Mouse (Mus musculus) midbrain, embryonic 12.5 days (tissue): Measurements from ENCODE around the gene Ceacam16. TPM values are rescaled to one million over a fixed set of nuclear protein-coding genes. Genes with fewer than 3 reads are reported as not detected.

Experiments
- ATAC-seq: fragments of 200-750 bp; cut with Nextera tagmentation; 2 replicates; pipeline ENCODE4 v1.8.0; 2017; ENCODE audit warnings: low read depth, moderate TSS enrichment, moderate library complexity; ENCODE audit not compliant: low FRiP score
- H3K27ac ChIP-seq: fragments of 300-500 bp; sonication (generic); replicated peaks from 2 replicates; pipeline ENCODE4 v1.5.1; 2016; ENCODE audit warnings: mild to moderate bottlenecking
- H3K27me3 ChIP-seq: fragments of 300-500 bp; sonication (generic); 2 replicates; pipeline ENCODE4 v1.6.1; 2016; ENCODE audit warnings: mild to moderate bottlenecking
- H3K36me3 ChIP-seq: fragments of 300-500 bp; sonication (generic); 2 replicates; pipeline ENCODE4 v1.6.1; 2016
- H3K4me1 ChIP-seq: fragments of 300-500 bp; sonication (generic); 2 replicates; pipeline ENCODE4 v1.6.1; 2016
- H3K4me2 ChIP-seq: fragments of 300-500 bp; sonication (generic); replicated peaks from 2 replicates; pipeline ENCODE4 v1.6.1; 2016; ENCODE audit warnings: mild to moderate bottlenecking, moderate library complexity
- H3K4me3 ChIP-seq: fragments of 300-500 bp; sonication (generic); 2 replicates; pipeline ENCODE4 v1.5.1; 2016; ENCODE audit warnings: mild to moderate bottlenecking
- H3K9ac ChIP-seq: fragments of 300-500 bp; sonication (generic); replicated peaks from 2 replicates; pipeline ENCODE4 v1.6.1; 2016; ENCODE audit warnings: mild to moderate bottlenecking, moderate library complexity
- H3K9me3 ChIP-seq: fragments of 300-500 bp; sonication (generic); 2 replicates; pipeline ENCODE4 v1.6.1; 2016; ENCODE audit warnings: mild to moderate bottlenecking
- WGBS: fragments of 180-500 bp; shearing (Covaris S2); methylation state at CpG from one replicate; pipeline ENCODE4 v1.1.7; 2016; 5-methylcytosine and 5-hydroxymethylcytosine counted together
- polyA plus RNA-seq: library from polyadenylated mRNA; unstranded; fragments of >200 nt; fragmentation: Nextera tagmentation; extraction: Ambion mirVana; gene quantifications from 2 replicates; pipeline ENCODE4 v1.2.1, GENCODE M21; 2016

Gene Ceacam16
- polyA plus RNA-seq, 1 experiment from 2014 or later = 0.17 TPM

GRCm38 (mm10) chr7:19840936-19841335 is 20.2 kb downstream of the Ceacam16 start:
- Histone ChIP-seq H3K27ac (no peak overlapping the region), H3K4me2 (no peak overlapping the region), H3K9ac (no peak overlapping the region), H3K36me3 (no peaks in the 10 kb centered on the region), H3K27me3 (peaks cover 29% of the 10 kb centered on the region), H3K4me3 (no peak overlapping the region), H3K4me1 (no peaks in the 10 kb centered on the region), H3K9me3 (no peaks in the 10 kb centered on the region)
- 73% methylated on average over 3 of the region's 3 CpGs for WGBS
- ATAC-seq = no peak

GRCm38 (mm10) chr7:19840371-19840770 is 20.7 kb downstream of the Ceacam16 start:
- ATAC-seq = no peak
- WGBS = 72% methylated on average over 4 of the region's 4 CpGs
- Histone ChIP-seq H3K9me3 (no peaks in the 10 kb centered on the region), H3K27me3 (peaks cover 24% of the 10 kb centered on the region), H3K27ac (no peak overlapping the region), H3K4me1 (no peaks in the 10 kb centered on the region), H3K4me2 (no peak overlapping the region), H3K9ac (no peak overlapping the region), H3K36me3 (no peaks in the 10 kb centered on the region), H3K4me3 (no peak overlapping the region)

- Histone ChIP-seq H3K4me2 (no peak overlapping the region), H3K27me3 (no peaks in the 10 kb centered on the region), H3K4me1 (no peaks in the 10 kb centered on the region), H3K4me3 (no peak overlapping the region), H3K36me3 (no peaks in the 10 kb centered on the region), H3K9ac (no peak overlapping the region), H3K9me3 (no peaks in the 10 kb centered on the region), H3K27ac (no peak overlapping the region)
- 66% methylated on average over 3 of the region's 3 CpGs for WGBS
- ATAC-seq = no peak
These were observed 24.3 kb downstream of the Ceacam16 start for GRCm38 (mm10) chr7:19836843-19837242.

GRCm38 (mm10) chr7:19834055-19834454 is 27.0 kb downstream of the Ceacam16 start:
- no peak overlapping the region for H3K4me3 ChIP-seq
- no peak for ATAC-seq
- 66% methylated on average over 3 of the region's 3 CpGs for WGBS

GRCm38 (mm10) chr7:19831837-19832236 is 29.3 kb downstream of the Ceacam16 start:
- Histone ChIP-seq H3K27ac (no peak overlapping the region), H3K4me3 (no peak overlapping the region), H3K9ac (no peak overlapping the region), H3K36me3 (no peaks in the 10 kb centered on the region), H3K4me1 (0 out of 2 replicates have a peak, but pooled peaks cover 3% of the 10 kb centered on the region), H3K4me2 (no peak overlapping the region), H3K9me3 (no peaks in the 10 kb centered on the region), H3K27me3 (peaks cover 9% of the 10 kb centered on the region; the same call in 1 of the 2 replicates)
- ATAC-seq = no peak; the same call in 1 of the 2 replicates
- 55% methylated on average over 9 of the region's 9 CpGs for WGBS

More at GRCm38 (mm10) chr7:19834055-19834454, 27.0 kb downstream of the Ceacam16 start:
- Histone ChIP-seq H3K9ac (no peak overlapping the region), H3K4me1 (0 out of 2 replicates have a peak, but pooled peaks cover 3% of the 10 kb centered on the region), H3K4me2 (no peak overlapping the region), H3K9me3 (no peaks in the 10 kb centered on the region), H3K36me3 (no peaks in the 10 kb centered on the region), H3K27me3 (peaks cover 9% of the 10 kb centered on the region; the same call in 1 of the 2 replicates), H3K27ac (no peak overlapping the region)

- H3K27ac ChIP-seq = no peak overlapping the region
- no peaks in the 10 kb centered on the region for H3K9me3 ChIP-seq
- H3K4me1 ChIP-seq = 0 out of 2 replicates have a peak, but pooled peaks cover 3% of the 10 kb centered on the region
- no peak for ATAC-seq
- H3K9ac ChIP-seq = no peak overlapping the region
- H3K4me3 ChIP-seq = no peak overlapping the region
- no peak overlapping the region for H3K4me2 ChIP-seq
- 29% methylated on average over 13 of the region's 13 CpGs for WGBS
- H3K27me3 ChIP-seq = peaks cover 9% of the 10 kb centered on the region; the same call in 1 of the 2 replicates
- H3K36me3 ChIP-seq = no peaks in the 10 kb centered on the region
These were observed 30.4 kb downstream of the Ceacam16 start for GRCm38 (mm10) chr7:19830682-19831156.

GRCm38 (mm10) chr7:19829694-19830093 is 31.4 kb downstream of the Ceacam16 start:
- H3K9me3 ChIP-seq = no peaks in the 10 kb centered on the region
- no peak overlapping the region for H3K4me3 ChIP-seq
- no peaks in the 10 kb centered on the region for H3K36me3 ChIP-seq
- no peak overlapping the region for H3K9ac ChIP-seq
- no peak for ATAC-seq
- 0 out of 2 replicates have a peak, but pooled peaks cover 3% of the 10 kb centered on the region for H3K4me1 ChIP-seq
- H3K4me2 ChIP-seq = no peak overlapping the region
- peaks cover 9% of the 10 kb centered on the region; the same call in 1 of the 2 replicates for H3K27me3 ChIP-seq
- 89% methylated on average over 3 of the region's 3 CpGs for WGBS
- H3K27ac ChIP-seq = no peak overlapping the region

GRCm38 (mm10) chr7:19826756-19827155 is 34.3 kb downstream of the Ceacam16 start:
- peaks cover 17% of the 10 kb centered on the region; the same call in 1 of the 2 replicates for H3K4me1 ChIP-seq
- no peak for ATAC-seq
- H3K9me3 ChIP-seq = no peaks in the 10 kb centered on the region
- no peak overlapping the region for H3K27ac ChIP-seq
- no peak overlapping the region; the same call in 1 of the 2 replicates for H3K9ac ChIP-seq
- H3K36me3 ChIP-seq = no peaks in the 10 kb centered on the region
- no peak overlapping the region for H3K4me3 ChIP-seq
- H3K4me2 ChIP-seq = no peak overlapping the region
- peaks cover 36% of the 10 kb centered on the region for H3K27me3 ChIP-seq
- 22% methylated on average over 6 of the region's 6 CpGs for WGBS

GRCm38 (mm10) chr7:19824182-19824973 is 36.7 kb downstream of the Ceacam16 start:
- H3K9ac ChIP-seq = no peak overlapping the region
- H3K36me3 ChIP-seq = no peaks in the 10 kb centered on the region
- H3K4me3 ChIP-seq = no peak overlapping the region
- peaks cover 14% of the 10 kb centered on the region; the same call in 1 of the 2 replicates for H3K4me1 ChIP-seq
- H3K9me3 ChIP-seq = peaks cover 7% of the 10 kb centered on the region; the same call in 1 of the 2 replicates
- 22% methylated on average over 25 of the region's 26 CpGs for WGBS
- H3K4me2 ChIP-seq = peak overlapping the region; percentile 26
- no peak overlapping the region for H3K27ac ChIP-seq
- peaks cover 44% of the 10 kb centered on the region for H3K27me3 ChIP-seq
- ATAC-seq = peak; percentile 21; the same call in 1 of the 2 replicates

- Histone ChIP-seq H3K9me3 (peaks cover 7% of the 10 kb centered on the region; the same call in 1 of the 2 replicates), H3K4me2 (peak overlapping the region; percentile 26), H3K27ac (no peak overlapping the region), H3K27me3 (peaks cover 53% of the 10 kb centered on the region), H3K4me3 (no peak overlapping the region), H3K4me1 (peaks cover 14% of the 10 kb centered on the region; the same call in 1 of the 2 replicates), H3K9ac (no peak overlapping the region), H3K36me3 (no peaks in the 10 kb centered on the region)
- no peak; the same call in 1 of the 2 replicates for ATAC-seq
- 23% methylated on average over 16 of the region's 16 CpGs for WGBS
These were observed 37.6 kb downstream of the Ceacam16 start for GRCm38 (mm10) chr7:19823256-19824181.

- peak within 1 kb of the TSS; percentile 41; the same call in 1 of the 2 replicates for H3K9ac ChIP-seq
- no peak within 1 kb of the TSS for H3K27ac ChIP-seq
- peaks cover 7% of the 10 kb centered on the region; the same call in 1 of the 2 replicates for H3K9me3 ChIP-seq
- peak within 1 kb of the TSS; percentile 50 for H3K4me2 ChIP-seq
- H3K4me3 ChIP-seq = peak within 1 kb of the TSS; percentile 37
- 1% methylated on average over 34 of the region's 42 CpGs for WGBS
- H3K36me3 ChIP-seq = no peaks in the 10 kb centered on the region
- ATAC-seq = no peak
- peaks cover 56% of the 10 kb centered on the region for H3K27me3 ChIP-seq
- peaks cover 18% of the 10 kb centered on the region for H3K4me1 ChIP-seq
These were observed 38.5 kb downstream of the Ceacam16 start, which contains the start of gene Bcl3 for GRCm38 (mm10) chr7:19822604-19823058. Gene Bcl3 (minus strand): TSS chr7:19822770.
